Mouse (Mus musculus) heart, adult 18-20 months (tissue): Measurements from ENCODE around the gene Postn. TPM values are rescaled to one million over a fixed set of nuclear protein-coding genes. Genes with fewer than 3 reads are reported as not detected.

ENCODE experiments used
- DNase-seq, 2 experiments: peaks; one replicate each; pipeline ENCODE4 v3.0.0; 2021 to 2022; ENCODE audit warnings: mixed read lengths in 1 of 2
- total RNA-seq, 2 experiments: library from RNA; stranded (reverse); gene quantifications; 2 replicates each; pipeline ENCODE4 v1.2.3; 2021

Gene Postn
- total RNA-seq, 2 experiments from 2014 or later, result 12.8 to 13.5 TPM

- no peak for DNase-seq
Measured at GRCm38 (mm10) chr3:54417833-54418386, 57.0 kb downstream of the Postn start.

- no peak for DNase-seq
Measured at GRCm38 (mm10) chr3:54420189-54420928, 59.5 kb downstream of the Postn start.

- no peak for DNase-seq
Measured at GRCm38 (mm10) chr3:54420983-54421382, 60.1 kb downstream of the Postn start.

- DNase-seq, result no peak
Measured at GRCm38 (mm10) chr3:54421666-54422065, 60.8 kb downstream of the Postn start.

- no peak for DNase-seq
Measured at GRCm38 (mm10) chr3:54424146-54424545, 63.2 kb downstream of the Postn start.

- DNase-seq, result peak in 1 of 2 experiments; percentile 12
Measured at GRCm38 (mm10) chr3:54431663-54432062, 70.8 kb downstream of the Postn start.

GRCm38 (mm10) chr3:54432167-54432566 lies 71.3 kb downstream of the Postn start:
- DNase-seq, result no peak

GRCm38 (mm10) chr3:54432605-54433004 lies 71.7 kb downstream of the Postn start:
- DNase-seq, result no peak

- DNase-seq, result peak in 1 of 2 experiments; percentile 13
Measured at GRCm38 (mm10) chr3:54434571-54434970, 73.7 kb downstream of the Postn start.

GRCm38 (mm10) chr3:54436373-54436964 lies 75.6 kb downstream of the Postn start:
- peak; percentile 23 to 30 for DNase-seq

Other genes starting within 250 kb of the Postn start
- under 1 TPM in 1 of 2 experiments, not detected in 1; 0.08 TPM for gene Trpc4, start 205.1 kb upstream of the Postn start, total RNA-seq